Mouse (Mus musculus): ENCODE measurements at regions not wholly inside any gene's neighbourhood (a gene's known extent, or its start where the extent isn't known, plus 50 kb on each side); places are given as distances from the start of the nearest gene placed in this dataset.

DNA sequence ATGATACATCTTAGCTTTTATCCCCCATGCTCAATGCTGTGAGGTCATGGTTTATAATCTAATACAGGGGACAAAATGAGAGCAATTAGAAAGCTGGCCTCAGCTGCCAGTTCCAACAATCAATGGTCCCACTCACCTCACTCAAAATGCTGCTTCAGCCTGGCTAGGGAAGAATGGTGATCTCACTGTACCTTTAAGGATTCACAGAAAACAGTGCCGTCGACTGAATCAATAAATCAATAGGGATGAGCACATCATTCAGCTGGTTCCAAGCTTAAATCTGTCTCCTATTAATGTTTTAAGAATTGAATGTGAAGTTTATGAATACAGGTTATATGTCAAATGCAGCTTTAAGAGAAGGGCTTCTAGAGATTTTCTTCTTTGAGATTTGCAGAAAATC, 61.9 kb upstream of the Ncam2 start:
- DNase-seq (ENCODE audit: low spot score in 2 of 2): no peak

DNA sequence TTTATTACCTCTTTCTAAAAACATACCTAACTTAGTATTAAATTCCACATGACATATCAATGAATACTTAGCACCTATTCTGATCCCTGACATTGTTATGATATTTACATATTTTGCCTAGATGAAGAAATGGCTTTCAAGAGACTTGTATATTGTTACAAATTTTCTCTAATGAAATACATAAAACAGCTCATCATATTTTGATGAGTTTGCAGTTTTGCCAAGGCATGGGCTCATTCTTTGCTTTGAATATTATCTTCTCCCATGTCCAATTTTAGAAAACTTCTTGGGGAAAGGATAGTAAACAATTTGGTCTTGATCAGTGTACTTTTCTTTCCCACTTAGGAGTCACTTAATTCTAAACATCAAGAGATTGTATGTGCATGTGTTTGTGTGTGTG, 54.5 kb upstream of the Ncam2 start:
- no peak for DNase-seq (ENCODE audit: low spot score in 2 of 2)

DNA sequence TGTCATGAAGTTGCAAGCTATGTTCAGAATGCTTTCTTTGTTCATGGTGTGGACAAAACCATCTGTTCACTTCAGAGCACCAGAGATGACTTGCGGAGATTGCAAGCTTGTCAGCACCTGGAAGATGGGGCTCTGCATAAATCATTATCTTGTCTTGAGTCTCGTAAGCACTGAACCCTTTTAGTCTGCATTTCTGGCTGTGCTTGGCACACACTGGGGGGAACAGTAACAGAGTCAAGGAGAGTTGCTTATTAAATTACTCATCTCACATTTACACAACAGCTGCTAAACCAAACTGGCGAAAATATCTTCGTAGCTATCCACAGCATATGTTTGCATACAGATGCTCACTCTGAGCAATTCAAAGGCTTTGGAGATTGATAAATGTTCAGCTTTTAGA, 51.0 kb upstream of the Ncam2 start:
- peak; percentile 9 to 11 for DNase-seq (ENCODE audit: low spot score in 2 of 2)

All from left cerebral cortex, adult 9 months (tissue).